Mouse (Mus musculus) CH12.LX (cell line): ENCODE data around the gene Psme4. TPM values are rescaled to one million over a fixed set of nuclear protein-coding genes. Genes with fewer than 3 reads are reported as not detected.
A peak's percentile ranks its signal among the peaks of the same experiment; 100 is the strongest.

Experiments
- DNase-seq: peaks from one replicate; pipeline ENCODE4 v3.0.0-alpha.2; 2013; ENCODE audit errors: extremely low read depth
- H3K27ac ChIP-seq: 2 replicates; pipeline ENCODE4 v1.5.1; 2012; ENCODE audit warnings: low read depth, mild to moderate bottlenecking, control low read depth, moderate library complexity; ENCODE audit not compliant: insufficient read depth
- H3K27me3 ChIP-seq: replicated peaks from 2 replicates; pipeline ENCODE3; 2012; ENCODE audit warnings: inconsistent platforms
- H3K36me3 ChIP-seq, 2 experiments: replicated peaks in 1 of 2; 2 replicates each; pipeline versions ENCODE3 to v1.6.1; 2012; ENCODE audit warnings: inconsistent platforms in 1 of 2, low read length in 1 of 2, mild to moderate bottlenecking in 1 of 2, mixed read lengths in 1 of 2, moderate library complexity in 1 of 2; ENCODE audit not compliant: control insufficient read depth in 1 of 2, insufficient read depth in 1 of 2
- H3K4me1 ChIP-seq, 2 experiments: 2 replicates each; pipeline ENCODE4 v1.6.1; 2012; ENCODE audit warnings: inconsistent platforms in 1 of 2, moderate library complexity in 1 of 2; ENCODE audit not compliant: insufficient read depth in 2 of 2, control insufficient read depth in 1 of 2
- H3K4me2 ChIP-seq: 2 replicates; pipeline ENCODE4 v1.6.1; 2012; ENCODE audit warnings: low read depth, mild to moderate bottlenecking, control low read depth; ENCODE audit not compliant: poor library complexity, insufficient read depth, severe bottlenecking
- H3K4me3 ChIP-seq, 3 experiments: fragments of 150-350 bp in 1 of 3; sonication (generic) in 1 of 3; replicated peaks in 1 of 3; 2 replicates each; pipeline versions ENCODE3 to v1.5.1; 2011 to 2012; ENCODE audit warnings: low read depth in 2 of 3, low read length in 2 of 3, mild to moderate bottlenecking in 2 of 3, moderate library complexity in 2 of 3, control low read depth in 1 of 3, improper control_type of control experiment in 1 of 3, inconsistent platforms in 1 of 3, mixed read lengths in 1 of 3; ENCODE audit not compliant: poor library complexity in 1 of 3
- H3K79me2 ChIP-seq: replicated peaks from 2 replicates; pipeline ENCODE4 v1.6.1; 2012; ENCODE audit warnings: mild to moderate bottlenecking, moderate library complexity; ENCODE audit not compliant: control insufficient read depth, poor library complexity, insufficient read depth, severe bottlenecking; ENCODE audit errors: extremely low read depth
- H3K9ac ChIP-seq: 2 replicates; pipeline ENCODE4 v1.6.1; 2012; ENCODE audit warnings: low read depth, mild to moderate bottlenecking, control low read depth, moderate library complexity; ENCODE audit not compliant: insufficient read depth
- H3K9me3 ChIP-seq: replicated peaks from 2 replicates; pipeline ENCODE3; 2012; ENCODE audit warnings: low read length, inconsistent platforms, mixed read lengths
- BHLHE40 ChIP-seq: IDR thresholded peaks from 2 replicates; pipeline ENCODE4 v1.6.1; 2011; ENCODE audit warnings: mild to moderate bottlenecking, low read depth, low read length, improper control_type of control experiment
- CHD1 ChIP-seq: IDR thresholded peaks from 2 replicates; pipeline ENCODE4 v1.6.1; 2012; ENCODE audit warnings: low read depth, low read length, improper control_type of control experiment, inconsistent platforms
- CHD2 ChIP-seq: IDR thresholded peaks from 2 replicates; pipeline ENCODE4 v1.6.1; 2011; ENCODE audit warnings: low read length, improper control_type of control experiment
- CTCF ChIP-seq, 2 experiments: IDR thresholded peaks in 1 of 2; conservative IDR thresholded peaks in 1 of 2; 2 replicates each; pipeline ENCODE4 v1.5.1; 2011 to 2012; ENCODE audit warnings: low read depth in 2 of 2, low read length in 2 of 2, improper control_type of control experiment in 1 of 2, inconsistent platforms in 1 of 2, mild to moderate bottlenecking in 1 of 2, moderate library complexity in 1 of 2
- E2F4 ChIP-seq: IDR thresholded peaks from 2 replicates; pipeline ENCODE4 v1.6.1; 2011; ENCODE audit warnings: low read depth, low read length, improper control_type of control experiment; ENCODE audit not compliant: insufficient replicate concordance
- ELF1 ChIP-seq: IDR thresholded peaks from 2 replicates; pipeline ENCODE4 v1.6.1; 2014; ENCODE audit warnings: low read depth, mild to moderate bottlenecking, inconsistent platforms, low read length, improper control_type of control experiment
- EP300 ChIP-seq: IDR thresholded peaks from 2 replicates; pipeline ENCODE4 v1.6.1; 2011; ENCODE audit warnings: low read length, improper control_type of control experiment
- ETS1 ChIP-seq: conservative IDR thresholded peaks from 2 replicates; pipeline ENCODE4 v1.6.1; 2012; ENCODE audit warnings: low read depth, mild to moderate bottlenecking, inconsistent platforms, low read length, improper control_type of control experiment, moderate library complexity
- GABPA ChIP-seq: IDR thresholded peaks from 2 replicates; pipeline ENCODE4 v1.6.1; 2012; ENCODE audit warnings: low read depth, low read length, improper control_type of control experiment, inconsistent platforms; ENCODE audit not compliant: insufficient replicate concordance
- HCFC1 ChIP-seq: IDR thresholded peaks from 2 replicates; pipeline ENCODE4 v1.6.1; 2012; ENCODE audit warnings: low read depth, mild to moderate bottlenecking, inconsistent platforms, low read length, improper control_type of control experiment
- IRF4 ChIP-seq: IDR thresholded peaks from 2 replicates; pipeline ENCODE4 v1.6.1; 2014; ENCODE audit warnings: low read depth, mild to moderate bottlenecking, inconsistent platforms, low read length, improper control_type of control experiment
- JUND ChIP-seq: conservative IDR thresholded peaks from 2 replicates; pipeline ENCODE4 v1.6.1; 2011; ENCODE audit warnings: low read depth, low read length, improper control_type of control experiment
- KAT2A ChIP-seq: IDR thresholded peaks from 2 replicates; pipeline ENCODE4 v1.6.1; 2012; ENCODE audit warnings: low read length, improper control_type of control experiment, inconsistent platforms; ENCODE audit not compliant: insufficient replicate concordance
- MAFK ChIP-seq: IDR thresholded peaks from 2 replicates; pipeline ENCODE4 v1.6.1; 2011; ENCODE audit warnings: low read length, improper control_type of control experiment; ENCODE audit not compliant: insufficient replicate concordance
- MAX ChIP-seq: IDR thresholded peaks from 2 replicates; pipeline ENCODE4 v1.6.1; 2011; ENCODE audit warnings: low read length, improper control_type of control experiment
- MAZ ChIP-seq: IDR thresholded peaks from 2 replicates; pipeline ENCODE4 v1.6.1; 2012; ENCODE audit warnings: low read depth, mild to moderate bottlenecking, inconsistent platforms, low read length, improper control_type of control experiment, moderate library complexity
- MEF2A ChIP-seq: IDR thresholded peaks from 2 replicates; pipeline ENCODE4 v1.6.1; 2014; ENCODE audit warnings: low read depth, mild to moderate bottlenecking, inconsistent platforms, low read length, improper control_type of control experiment, borderline replicate concordance
- MXI1 ChIP-seq: IDR thresholded peaks from 2 replicates; pipeline ENCODE4 v1.6.1; 2011; ENCODE audit warnings: mild to moderate bottlenecking, low read depth, low read length, improper control_type of control experiment
- MYC ChIP-seq: IDR thresholded peaks from 2 replicates; pipeline ENCODE4 v1.6.1; 2011; ENCODE audit warnings: low read depth, mild to moderate bottlenecking, improper control_type of control experiment, low read length
- NELFE ChIP-seq: IDR thresholded peaks from 2 replicates; pipeline ENCODE4 v1.6.1; 2011; ENCODE audit warnings: low read depth, low read length, improper control_type of control experiment
- NRF1 ChIP-seq: IDR thresholded peaks from 2 replicates; pipeline ENCODE4 v1.6.1; 2014; ENCODE audit warnings: low read depth, mild to moderate bottlenecking, inconsistent platforms, low read length, improper control_type of control experiment, moderate library complexity
- PAX5 ChIP-seq: IDR thresholded peaks from 2 replicates; pipeline ENCODE4 v1.6.1; 2012; ENCODE audit warnings: low read length, inconsistent platforms, mixed read lengths
- POLR2A ChIP-seq: IDR thresholded peaks from 2 replicates; pipeline ENCODE4 v1.6.1; 2011; ENCODE audit warnings: low read depth, mild to moderate bottlenecking, improper control_type of control experiment, low read length
- POLR2AphosphoS2 ChIP-seq: IDR thresholded peaks from 2 replicates; pipeline ENCODE4 v1.6.1; 2011; ENCODE audit warnings: low read depth, low read length, improper control_type of control experiment
- RAD21 ChIP-seq: IDR thresholded peaks from 2 replicates; pipeline ENCODE4 v1.6.1; 2011; ENCODE audit warnings: low read depth, mild to moderate bottlenecking, low read length, improper control_type of control experiment, moderate library complexity
- RCOR1 ChIP-seq: conservative IDR thresholded peaks from 2 replicates; pipeline ENCODE4 v1.6.1; 2012; ENCODE audit warnings: low read depth, mild to moderate bottlenecking, inconsistent platforms, low read length, improper control_type of control experiment
- SIN3A ChIP-seq: IDR thresholded peaks from 2 replicates; pipeline ENCODE4 v1.6.1; 2012; ENCODE audit warnings: low read length, improper control_type of control experiment, inconsistent platforms
- SMC3 ChIP-seq: IDR thresholded peaks from 2 replicates; pipeline ENCODE4 v1.6.1; 2011; ENCODE audit warnings: low read depth, low read length, improper control_type of control experiment
- TBP ChIP-seq: conservative IDR thresholded peaks from 2 replicates; pipeline ENCODE4 v1.6.1; 2011; ENCODE audit warnings: low read depth, low read length, improper control_type of control experiment
- TCF12 ChIP-seq: IDR thresholded peaks from 2 replicates; pipeline ENCODE4 v1.6.1; 2014; ENCODE audit warnings: low read depth, mild to moderate bottlenecking, inconsistent platforms, low read length, improper control_type of control experiment
- UBTF ChIP-seq: IDR thresholded peaks from 2 replicates; pipeline ENCODE4 v1.6.1; 2012; ENCODE audit warnings: low read depth, mild to moderate bottlenecking, inconsistent platforms, low read length, improper control_type of control experiment, moderate library complexity
- USF1 ChIP-seq: IDR thresholded peaks from 2 replicates; pipeline ENCODE4 v1.6.1; 2014; ENCODE audit warnings: low read depth, mild to moderate bottlenecking, inconsistent platforms, low read length, improper control_type of control experiment
- ZC3H11A ChIP-seq: IDR thresholded peaks from 2 replicates; pipeline ENCODE4 v1.6.1; 2012; ENCODE audit warnings: low read depth, mild to moderate bottlenecking, inconsistent platforms, low read length, improper control_type of control experiment
- ZMIZ1 ChIP-seq: IDR thresholded peaks from 2 replicates; pipeline ENCODE4 v1.6.1; 2012; ENCODE audit warnings: low read depth, mild to moderate bottlenecking, inconsistent platforms, low read length, improper control_type of control experiment
- dilution Hi-C: fragments of 300-500 bp; cut with MboI; formaldehyde crosslinking; loops from 2 replicates; pipeline ENCODE4 v1.14.3; 2020; ENCODE audit warnings: low sequenced_read_pairs; ENCODE audit not compliant: extremely low pct_unique_long_range_greater_than_20kb, extremely low pct_ligation_motif_present
- in situ Hi-C: fragments of 300-500 bp; cut with MboI; formaldehyde crosslinking; loops from 3 replicates; pipeline ENCODE4 v1.14.3; 2019; ENCODE audit warnings: low sequenced_read_pairs, low pct_ligation_motif_present, low pct_unique_long_range_greater_than_20kb, mixed read lengths
- polyA plus RNA-seq: library from polyadenylated mRNA; unstranded; fragments of >175 nt; gene quantifications from 2 replicates; pipeline ENCODE4 v1.2.1, GENCODE M21; 2012; ENCODE audit warnings: low read depth; ENCODE audit not compliant: insufficient read length
- total RNA-seq, 2 experiments: library from RNA; depleted of rRNA; stranded (reverse); fragments of 300-350 nt in 1 of 2; fragments of >200 nt in 1 of 2; gene quantifications; 2 replicates each; pipeline ENCODE4 v1.2.3; 2012 to 2014

Gene Psme4
- 30.7 and 36.3 TPM in 2 replicates for total RNA-seq (2012; rRNA removed)
- 43.1 and 51.5 TPM in 2 replicates for total RNA-seq (2014; rRNA removed)
- 38.2 and 43.8 TPM in 2 replicates for polyA plus RNA-seq

DNA sequence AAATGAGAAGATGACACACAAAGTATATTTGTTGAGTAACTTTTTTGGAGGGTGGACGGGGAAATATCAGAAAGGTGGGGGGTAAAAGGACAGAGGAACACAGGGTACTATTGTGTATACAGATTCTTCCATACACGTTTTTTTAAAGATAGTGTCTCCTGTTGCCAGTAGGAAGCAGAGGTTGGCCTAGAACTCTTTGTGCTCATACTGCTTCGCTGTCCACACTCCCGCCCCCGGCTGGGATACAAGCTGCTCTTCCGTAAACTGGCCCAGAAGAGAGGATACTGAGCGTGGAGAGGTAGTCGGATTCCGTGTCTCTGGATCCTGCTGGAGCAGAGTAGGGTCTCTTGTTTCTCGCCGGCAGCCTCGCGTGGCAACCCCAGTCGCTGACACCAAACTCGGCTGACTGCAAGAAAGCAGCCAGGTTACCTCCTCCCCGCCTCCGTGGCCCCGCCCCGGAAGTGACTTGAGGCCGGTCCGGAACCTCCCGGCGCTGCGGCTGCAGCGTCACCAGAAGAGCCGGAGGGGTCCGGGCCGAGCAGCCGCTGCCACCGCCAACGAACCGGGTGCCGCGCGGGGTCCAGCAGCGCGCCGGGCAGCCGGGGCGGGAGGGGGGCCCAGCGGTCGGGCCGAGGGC, at the start of gene Psme4:
TSS of gene Psme4 (plus strand) at position 460 of the 637 bp plus-strand sequence.
- peak within 1 kb of the TSS; percentile 67 for H3K4me2 ChIP-seq
- peak within 1 kb of the TSS; percentile 92 for H3K9ac ChIP-seq
- dilution Hi-C loops, result no loop called here
- H3K4me1 ChIP-seq, result peaks cover 7 to 29% of the 10 kb centered on the region in 2 experiments; a peak in 3 of 4 replicates
- no peak within 1 kb of the TSS for H3K27ac ChIP-seq
- H3K27me3 ChIP-seq, result no peaks in the 10 kb centered on the region
- H3K4me3 ChIP-seq, result peak within 1 kb of the TSS; percentile 74 to 95 (median 83)
- in situ Hi-C loops, result no loop called here
- H3K36me3 ChIP-seq, result no peaks in the 10 kb centered on the region
- TF ChIP-seq IRF4 (peak; percentile 67), TBP (peak; percentile 90), MAX (peak; percentile 74; the same call in 1 of the 2 replicates), SIN3A (peak; percentile 80), BHLHE40 (peak; percentile 42; the same call in 1 of the 2 replicates), UBTF (peak; percentile 50; the same call in 1 of the 2 replicates), KAT2A (peak; percentile 69; the same call in 1 of the 2 replicates), PAX5 (no peak), MAFK (no peak), RAD21 (no peak), MAZ (peak; percentile 81), E2F4 (no peak), POLR2A (peak; percentile 97), MEF2A (peak; percentile 69), TCF12 (peak; percentile 98), HCFC1 (peak; percentile 81), ETS1 (peak; percentile 41; the same call in 1 of the 2 replicates), POLR2AphosphoS2 (peak; percentile 95), JUND (0 out of 2 replicates have a peak, but pooled peaks have one; percentile 14), SMC3 (no peak), RCOR1 (no peak), MXI1 (peak; percentile 74), ZMIZ1 (peak; percentile 95), CHD1 (peak; percentile 65; the same call in 1 of the 2 replicates), USF1 (no peak), MYC (peak; percentile 68), ZC3H11A (no peak), CHD2 (no peak), GABPA (no peak; the same call in 1 of the 2 replicates), CTCF (conservative IDR thresholded peaks at IDR 0.05 in 1 of 2, IDR thresholded peaks at IDR 0.05 in 1 of 2; ENCODE audit: low read depth in 2 of 2, low read length in 2 of 2) (no peak), EP300 (peak; percentile 20; the same call in 1 of the 2 replicates), ELF1 (peak; percentile 88), NELFE (peak; percentile 96), NRF1 (peak; percentile 39; the same call in 1 of the 2 replicates)
- TF ChIP-seq, all 38 proteins: peak for 23
- H3K9me3 ChIP-seq, result no peaks in the 10 kb centered on the region
- peaks cover 25% of the 10 kb centered on the region for H3K79me2 ChIP-seq
- peak; percentile 96 for DNase-seq
